Mouse (Mus musculus) myocyte (in vitro differentiated cells): ENCODE measurements around the gene Agrn.

Experiments
- CEBPB ChIP-seq: IDR thresholded peaks from 2 replicates; pipeline ENCODE4 v1.6.1; 2011; ENCODE audit warnings: mild to moderate bottlenecking, moderate library complexity; ENCODE audit not compliant: poor library complexity, insufficient read depth, severe bottlenecking
- E2F4 ChIP-seq: IDR thresholded peaks from one replicate; pipeline ENCODE4 v1.6.1; 2011; ENCODE audit warnings: mild to moderate bottlenecking, control low read depth, moderate library complexity; ENCODE audit not compliant: insufficient read depth
- POLR2A ChIP-seq: IDR thresholded peaks from one replicate; pipeline ENCODE4 v1.6.1; 2011; ENCODE audit warnings: low read depth, mild to moderate bottlenecking, control low read depth, moderate library complexity; ENCODE audit not compliant: insufficient read length
- USF1 ChIP-seq: IDR thresholded peaks from one replicate; pipeline ENCODE4 v1.6.1; 2011; ENCODE audit warnings: low read depth, mild to moderate bottlenecking, control low read depth, moderate library complexity

DNA sequence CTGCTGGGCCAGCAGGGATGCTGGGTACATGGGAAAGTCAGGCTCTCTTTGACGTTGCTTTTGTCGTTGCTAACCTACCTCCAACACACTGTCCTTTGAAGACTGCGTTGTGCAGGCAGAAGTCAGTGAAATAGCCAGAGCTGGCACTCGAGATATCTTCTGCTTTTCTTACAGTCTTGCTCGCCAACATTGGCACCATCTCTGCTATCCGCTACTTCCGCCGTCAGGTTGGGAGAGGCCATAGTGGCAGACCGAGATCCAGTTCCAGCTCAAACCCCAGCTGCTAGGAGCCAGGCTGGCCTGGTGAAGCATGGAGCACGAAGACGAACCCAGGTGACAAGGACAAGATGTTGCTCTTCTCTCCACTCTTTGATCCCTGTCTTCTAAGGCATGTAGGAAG is 22.6 kb upstream of the Agrn start:
- TF ChIP-seq E2F4 (no peak), POLR2A (no peak), USF1 (no peak), CEBPB (no peak)
